Mouse (Mus musculus): ENCODE results near the gene Gm7980.
"Not testable (repeated sequence)": the region's sequence is repeated elsewhere in the genome, so short reads cannot be mapped to it uniquely, and the experiment has no call there.

Gm7980 gene

DNA sequence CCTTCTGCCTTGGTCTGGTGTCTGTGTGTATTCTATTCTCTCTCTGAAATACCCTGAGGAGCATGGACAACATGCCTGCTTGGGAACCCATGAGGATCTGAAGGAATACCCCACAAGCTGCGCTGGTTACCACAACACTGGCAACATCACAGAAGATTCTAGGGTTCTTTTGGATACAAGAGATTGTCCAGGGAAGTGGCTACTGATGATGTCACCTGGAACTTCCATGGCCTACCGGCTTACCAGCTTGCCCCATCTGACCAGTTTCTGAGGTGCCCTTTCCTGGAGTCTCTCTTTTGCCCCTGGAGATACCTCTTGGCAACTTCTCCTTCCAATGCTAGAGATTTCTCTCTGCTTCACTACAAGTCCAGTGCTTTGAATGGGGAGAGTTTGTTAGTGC lies at the start of gene Gm7980:
Gm7980 (minus strand) TSS at position 101 of the 400 bp plus-strand sequence.
- DNase-seq (ENCODE audit: low read depth in 1 of 2, low spot score in 2 of 2) = not testable (repeated sequence)

DNA sequence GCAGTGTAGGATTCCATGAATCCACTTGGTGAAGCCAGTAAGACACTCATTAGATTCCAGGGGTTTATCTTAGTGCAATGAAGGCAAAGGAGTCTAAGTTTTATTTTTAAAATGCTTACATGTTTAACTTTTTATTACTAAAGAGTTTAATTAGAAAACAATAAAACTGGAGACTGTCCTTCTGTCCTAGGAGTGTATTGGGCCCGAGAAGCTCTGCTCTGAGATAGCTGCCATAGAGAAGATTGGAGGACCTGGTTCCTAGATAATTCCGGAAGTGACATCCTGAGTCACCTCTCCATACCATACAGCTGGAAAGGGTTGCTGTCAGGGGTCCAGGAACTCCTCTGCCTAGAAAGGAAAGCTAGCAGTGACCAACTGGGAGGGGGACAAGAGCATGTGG lies 36.6 kb upstream of the Gm7980 start, which contains the start of gene 1700024B05Rik:
1700024B05Rik (plus strand) TSS at position 301 of the 400 bp plus-strand sequence.
- DNase-seq (ENCODE audit: low read depth in 1 of 2, low spot score in 2 of 2) = not testable (repeated sequence)

DNA sequence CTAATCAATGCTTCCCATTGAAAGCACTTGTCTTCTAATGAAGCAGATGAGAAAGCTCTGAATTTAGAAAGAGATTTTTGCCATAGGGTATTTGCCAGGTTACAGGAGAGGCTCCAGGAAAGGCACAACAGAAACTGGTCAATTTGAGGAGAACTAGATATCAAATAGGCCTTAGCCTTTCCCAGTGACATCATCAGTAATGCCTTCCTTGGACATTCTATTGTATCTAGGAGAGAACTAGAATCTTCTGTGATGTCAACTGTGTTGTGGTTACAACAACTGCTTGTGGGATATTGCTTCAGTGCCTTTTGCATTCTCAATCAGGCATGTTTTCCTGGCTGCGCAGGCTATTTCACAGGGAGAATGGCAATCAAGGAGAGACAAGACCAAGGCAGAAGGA lies 17.6 kb upstream of the Gm7980 start, which contains the start of gene 1700049E17Rik1:
1700049E17Rik1 (plus strand) TSS at position 301 of the 400 bp plus-strand sequence.
- DNase-seq (ENCODE audit: low read depth in 1 of 2, low spot score in 2 of 2) = not testable (repeated sequence)
